Mouse (Mus musculus): Measurements from ENCODE around the gene Gjb6. TPM values are rescaled to one million over a fixed set of nuclear protein-coding genes. Genes with fewer than 3 reads are reported as not detected.

Gene Gjb6
- not detected in 4 replicates for total RNA-seq (2023; ENCODE audit: inconsistent age)

DNA sequence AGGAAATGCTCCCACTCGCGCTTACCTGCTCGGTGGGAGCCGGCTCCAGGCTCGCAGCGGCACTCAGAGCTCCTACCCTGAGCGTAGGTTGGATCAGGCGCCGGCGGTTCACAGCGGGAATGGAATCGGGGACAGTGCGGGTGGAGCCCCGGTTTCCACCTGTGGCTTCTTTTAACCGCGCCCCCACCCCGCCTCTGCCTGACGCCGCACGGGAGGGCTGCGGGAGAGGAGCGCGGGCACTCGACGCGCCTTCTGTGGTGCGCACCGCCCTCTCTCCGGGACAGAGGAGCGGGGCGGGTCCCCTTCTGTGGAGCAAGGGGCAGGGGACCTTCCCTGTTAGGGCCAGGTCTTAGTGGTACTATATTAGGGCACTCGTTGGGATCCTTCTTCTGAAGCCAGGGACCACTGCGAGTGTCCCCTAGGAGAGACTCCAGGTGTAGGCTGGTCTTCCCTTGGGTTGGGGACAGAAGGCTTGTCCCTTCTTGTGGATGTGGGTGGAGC, at the start of gene Gjb6:
TSS of gene Gjb6 (minus strand) at position 451 of the 501 bp plus-strand sequence.

DNA sequence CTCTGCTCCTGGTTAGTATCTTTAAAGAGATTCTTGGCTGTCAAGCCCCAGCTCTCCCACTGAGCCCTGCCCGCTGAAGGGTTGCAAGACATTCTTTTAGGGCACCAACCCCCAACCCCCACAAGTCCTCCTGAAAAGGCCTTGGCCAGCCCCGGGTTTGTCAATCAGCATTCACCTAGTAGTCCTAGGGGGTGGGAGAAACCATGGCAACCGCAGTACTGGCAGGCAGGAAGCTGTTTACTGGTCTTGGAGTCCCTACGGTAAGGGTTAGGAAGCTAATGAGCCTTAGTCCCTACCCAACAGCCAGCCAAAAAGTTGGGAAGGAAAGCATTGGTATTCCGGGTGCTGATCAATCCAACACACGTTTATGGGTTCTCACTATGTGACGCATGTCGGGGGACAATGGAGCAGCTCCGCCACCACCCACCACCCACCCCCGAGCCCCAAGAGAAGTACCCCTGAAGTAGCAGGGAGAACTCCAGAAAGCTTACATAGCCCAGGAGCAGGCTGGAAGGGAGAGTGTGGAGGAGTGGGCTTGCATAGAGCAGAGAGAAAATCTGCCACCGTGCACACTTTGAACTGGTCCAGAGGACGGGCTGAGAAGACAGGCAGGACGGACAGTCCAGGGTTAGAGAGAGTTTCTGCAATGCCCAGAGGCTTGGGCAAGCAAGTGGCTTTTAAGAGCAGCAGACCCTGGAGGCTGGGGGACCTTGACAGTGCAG, 17.4 kb downstream of the Gjb6 start, which contains the start of gene Gm4491:
TSS of gene Gm4491 (minus strand) at position 61 of the 722 bp plus-strand sequence.

DNA sequence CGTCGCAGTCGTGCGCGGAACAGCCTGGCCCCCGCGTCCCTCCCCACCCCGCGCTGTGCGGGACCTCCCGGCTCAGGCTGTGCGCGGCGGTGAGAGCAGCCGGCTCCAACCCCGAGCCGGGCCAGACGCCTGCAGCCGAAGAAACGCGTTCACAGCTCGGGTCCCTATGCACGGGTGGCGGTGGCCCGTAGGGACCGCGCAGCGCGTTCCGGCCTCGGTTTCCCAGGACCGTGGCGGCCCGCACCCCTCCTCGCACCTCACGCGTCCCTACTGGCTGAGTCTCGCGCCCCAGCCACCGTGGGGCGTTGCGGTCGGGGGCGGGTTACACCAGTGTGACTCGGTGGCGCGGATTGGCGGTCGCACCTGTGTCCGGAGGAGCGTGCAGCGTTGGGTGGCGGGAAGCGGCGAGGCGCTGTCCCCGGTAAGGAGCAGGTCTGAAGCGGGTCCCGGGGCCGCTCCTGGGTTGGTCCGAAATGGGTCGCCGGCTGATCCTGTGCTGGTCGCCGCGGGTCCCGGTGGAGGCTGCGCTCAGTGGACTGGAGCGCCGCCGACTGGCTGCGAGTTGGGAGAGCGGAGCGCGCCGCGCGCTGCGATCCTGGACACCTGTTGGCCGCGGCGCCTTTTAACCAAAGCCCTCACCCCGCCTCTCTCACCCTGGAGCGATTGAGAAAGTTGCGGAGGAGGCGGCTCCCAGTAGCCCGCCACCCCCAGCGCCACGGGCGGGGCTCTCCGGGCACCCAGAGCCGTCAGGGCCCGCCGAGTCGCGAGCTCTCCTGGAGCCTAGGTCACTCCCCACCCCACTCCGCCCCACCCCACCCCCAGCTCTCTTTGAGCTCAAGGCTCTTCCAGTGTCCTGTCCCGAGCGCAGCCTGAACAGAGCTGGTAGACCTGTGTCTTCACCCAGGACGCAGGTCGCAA, 29.0 kb downstream of the Gjb6 start, which contains the start of gene Gjb2:
TSS of gene Gjb2 (minus strand) at position 597 of the 918 bp plus-strand sequence.

Other genes starting within 250 kb of the Gjb6 start
- gene Zmym2, start 247.0 kb downstream of the Gjb6 start, total RNA-seq (2023; ENCODE audit: inconsistent age), result 109 to 129 TPM (median 119 TPM) in 4 replicates
- not detected in 4 replicates for gene Gja3, start 75.5 kb downstream of the Gjb6 start, total RNA-seq (2023; ENCODE audit: inconsistent age)
- 0.26 to 0.36 TPM in 2 of 4 replicates, not detected in the others for gene Gjb2, start 28.9 kb downstream of the Gjb6 start, total RNA-seq (2023; ENCODE audit: inconsistent age)
- not detected in 4 replicates for gene Gm4491, start 17.7 kb downstream of the Gjb6 start, total RNA-seq (2023; ENCODE audit: inconsistent age)